Mouse (Mus musculus): Measurements from ENCODE around the gene Slc24a2.

DNA sequence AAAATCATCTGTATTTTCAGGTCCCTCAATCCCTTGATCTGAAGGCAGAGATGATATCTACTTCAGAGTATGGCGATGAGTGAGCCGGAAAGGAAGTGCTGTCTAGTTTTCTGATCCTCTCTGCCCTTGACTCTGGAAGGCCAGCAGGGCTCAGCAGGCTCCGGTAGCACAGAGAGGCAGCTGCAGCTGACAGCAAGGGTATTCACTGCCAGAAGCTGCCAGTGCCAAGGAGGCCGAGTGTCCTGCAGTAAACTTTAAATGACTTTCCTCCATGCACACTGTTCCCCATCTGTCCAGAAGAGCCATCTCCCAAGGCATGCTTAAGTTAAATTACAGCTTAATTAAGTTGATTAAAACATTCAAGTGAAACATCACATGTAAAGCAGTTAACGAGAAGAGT is 12.1 kb downstream of the Slc24a2 start:
- TF ChIP-seq CTCF (IDR thresholded peaks at IDR 0.05; ENCODE audit: low read depth) (no peak), EP300 (optimal IDR thresholded peaks at IDR 0.05) (no peak)

Measured in stomach, postnatal 0 days (tissue).